Mouse (Mus musculus): Measurements from ENCODE around the gene Cald1.

DNA sequence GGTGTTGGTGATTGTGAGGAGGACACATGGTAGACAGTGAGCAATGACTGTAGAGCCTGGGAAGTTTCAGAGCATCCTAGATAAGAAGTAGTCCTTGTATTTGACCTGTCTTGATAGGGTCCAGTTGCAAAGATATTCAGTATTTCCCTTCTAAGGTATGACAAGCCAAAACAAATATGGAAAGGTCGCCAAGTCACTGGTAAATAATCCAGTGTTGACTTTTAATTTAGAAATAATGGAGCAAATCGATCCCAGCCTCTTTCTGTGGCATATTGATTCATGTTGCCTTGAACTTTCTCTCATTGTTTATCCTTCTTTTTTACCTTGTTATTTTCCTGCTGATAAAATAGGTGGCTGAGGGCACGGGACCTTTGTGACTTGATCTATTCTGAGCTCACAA lies 57.4 kb downstream of the Cald1 start:
- TF ChIP-seq CTCF (IDR thresholded peaks at IDR 0.05; ENCODE audit: control insufficient read depth, insufficient read depth, insufficient replicate concordance, low read depth, low read length) (no peak), POLR2A (IDR thresholded peaks at IDR 0.05; ENCODE audit: control insufficient read depth, low read depth, low read length) (no peak)
